Mouse (Mus musculus) liver, postnatal 0 days (tissue): ENCODE data around the gene Cbarp. TPM values are rescaled to one million over a fixed set of nuclear protein-coding genes. Genes with fewer than 3 reads are reported as not detected.

Source experiments
- ATAC-seq: fragments of 200-750 bp; cut with Nextera tagmentation; 2 replicates; pipeline ENCODE4 v1.8.0; 2017; ENCODE audit warnings: mild to moderate bottlenecking, moderate library complexity
- DNase-seq: peaks from one replicate; pipeline ENCODE4 v3.0.0-alpha.2; 2016
- H3K27ac ChIP-seq: fragments of 300-500 bp; sonication (generic); 2 replicates; pipeline ENCODE4 v1.5.1; 2014; ENCODE audit warnings: antibody characterized with exemption, moderate library complexity, mild to moderate bottlenecking, low read depth
- H3K27me3 ChIP-seq: fragments of 300-500 bp; sonication (generic); 2 replicates; pipeline ENCODE4 v1.6.1; 2014; ENCODE audit warnings: low read length, control low read depth, mixed read lengths; ENCODE audit not compliant: insufficient read depth
- H3K36me3 ChIP-seq: fragments of 300-500 bp; sonication (generic); replicated peaks from 2 replicates; pipeline ENCODE4 v1.6.1; 2014; ENCODE audit warnings: mild to moderate bottlenecking, control low read depth, low read length, moderate library complexity, mixed read lengths; ENCODE audit not compliant: insufficient read depth
- H3K4me1 ChIP-seq: fragments of 300-500 bp; sonication (generic); 2 replicates; pipeline ENCODE4 v1.6.1; 2014; ENCODE audit warnings: antibody characterized with exemption, mild to moderate bottlenecking, control low read depth; ENCODE audit not compliant: insufficient read depth
- H3K4me2 ChIP-seq: fragments of 300-500 bp; sonication (generic); 2 replicates; pipeline ENCODE4 v1.6.1; 2014; ENCODE audit warnings: low read depth, mild to moderate bottlenecking, low read length, moderate library complexity, mixed read lengths
- H3K4me3 ChIP-seq: fragments of 300-500 bp; sonication (generic); 2 replicates; pipeline ENCODE4 v1.5.1; 2014; ENCODE audit warnings: low read depth, low read length
- H3K9ac ChIP-seq: fragments of 300-500 bp; sonication (generic); replicated peaks from 2 replicates; pipeline ENCODE4 v1.6.1; 2014; ENCODE audit warnings: mild to moderate bottlenecking, moderate library complexity
- H3K9me3 ChIP-seq: fragments of 300-500 bp; sonication (generic); 2 replicates; pipeline ENCODE4 v1.6.1; 2016; ENCODE audit warnings: mild to moderate bottlenecking, control low read depth, low read length, mixed read lengths
- CTCF ChIP-seq: sonication (generic); IDR thresholded peaks from 2 replicates; pipeline ENCODE4 v1.5.1; 2016; ENCODE audit warnings: antibody characterized with exemption, low read depth
- EP300 ChIP-seq: IDR thresholded peaks from 2 replicates; pipeline ENCODE4 v1.6.1; 2016; ENCODE audit warnings: antibody characterized with exemption, low read depth, mild to moderate bottlenecking
- WGBS: fragments of 180-500 bp; shearing (Covaris S2); extraction: QIAGEN DNeasy Blood & Tissue Kit; methylation state at CpG from one replicate; pipeline ENCODE4 v1.1.7; 2014; ENCODE audit not compliant: insufficient replicate concordance; 5-methylcytosine and 5-hydroxymethylcytosine counted together
- polyA plus RNA-seq: library from polyadenylated mRNA; unstranded; fragments of >200 nt; fragmentation: Nextera tagmentation; extraction: Ambion mirVana; gene quantifications from 2 replicates; pipeline ENCODE4 v1.2.1, GENCODE M21; 2015

Gene Cbarp
- polyA plus RNA-seq, 1 experiment from 2014 or later, result 0.18 TPM

DNA sequence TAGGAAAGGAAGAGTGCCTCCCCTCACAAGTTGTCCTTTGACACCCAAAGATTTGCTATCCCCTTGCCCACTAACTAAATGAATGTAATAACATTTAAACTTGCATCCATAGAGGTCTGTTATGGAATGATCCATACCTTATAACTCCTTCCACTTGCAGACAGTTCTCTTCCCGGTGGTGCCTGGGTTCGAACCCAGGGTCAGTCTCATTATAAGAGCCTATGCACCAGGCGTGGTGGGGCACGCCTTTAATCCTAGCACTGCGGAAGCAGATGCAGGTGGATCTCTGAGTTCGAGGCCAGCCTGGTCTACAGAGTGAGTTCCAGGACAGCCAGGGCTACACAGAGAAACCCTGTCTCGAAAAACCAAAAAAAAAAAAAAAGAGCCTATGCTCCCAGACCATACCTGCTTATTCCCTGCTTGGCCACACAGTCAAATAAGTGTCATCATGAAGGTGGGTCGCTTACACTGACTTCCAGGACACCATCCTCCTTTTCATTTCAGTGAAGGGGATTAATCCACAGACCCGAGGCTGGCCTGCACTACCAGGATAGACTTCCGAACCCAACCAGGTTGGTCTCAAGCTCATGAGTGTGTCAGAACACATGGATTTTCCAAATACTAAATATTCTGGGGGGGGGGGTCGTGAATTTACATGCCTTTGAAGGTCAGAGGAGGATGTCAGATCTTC is 515 bp downstream of the Cbarp start:
- H3K27me3 ChIP-seq, result peaks cover 37% of the 10 kb centered on the region
- no peak overlapping the region for H3K4me2 ChIP-seq

DNA sequence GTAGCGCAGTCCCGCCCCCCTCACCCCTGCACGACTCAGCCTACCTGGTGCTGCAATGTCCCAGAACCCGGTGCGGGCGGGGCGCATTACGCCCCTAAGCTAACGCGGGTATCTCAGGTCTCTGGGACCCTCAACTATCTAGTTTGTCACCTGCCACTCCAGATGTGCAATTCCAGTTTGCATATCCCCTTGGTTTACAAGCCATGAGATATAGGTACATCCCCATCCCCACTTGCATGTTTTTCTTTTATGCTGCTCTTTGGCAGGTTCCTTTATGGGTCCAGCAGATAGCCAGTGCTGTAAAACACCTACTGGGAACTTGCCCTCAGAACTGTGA is 1.2 kb downstream of the Cbarp start:
- 0% methylated on average over 10 of the region's 10 CpGs for WGBS
- peaks cover 10% of the 10 kb centered on the region for H3K36me3 ChIP-seq
- H3K27ac ChIP-seq, result no peak overlapping the region
- DNase-seq (no peak), ATAC-seq (no peak)
- peak overlapping the region; percentile 59 for H3K9ac ChIP-seq
- H3K4me3 ChIP-seq, result peak overlapping the region; percentile 56
- H3K4me2 ChIP-seq, result peak overlapping the region; percentile 96
- H3K9me3 ChIP-seq, result no peaks in the 10 kb centered on the region
- TF ChIP-seq CTCF, result no peak
- no peak for TF ChIP-seq EP300
- peaks cover 54% of the 10 kb centered on the region for H3K4me1 ChIP-seq
- peaks cover 37% of the 10 kb centered on the region for H3K27me3 ChIP-seq

More for the DNA sequence above, 515 bp downstream of the Cbarp start:
- Histone ChIP-seq H3K27ac (no peak overlapping the region), H3K4me3 (no peak overlapping the region), H3K36me3 (peaks cover 16% of the 10 kb centered on the region), H3K9ac (no peak overlapping the region), H3K4me1 (peaks cover 54% of the 10 kb centered on the region), H3K9me3 (no peaks in the 10 kb centered on the region)
- no peak for ATAC-seq
- WGBS, result 74% methylated on average over 11 of the region's 11 CpGs
- no peak for TF ChIP-seq EP300
- no peak for TF ChIP-seq CTCF
- DNase-seq, result no peak

DNA sequence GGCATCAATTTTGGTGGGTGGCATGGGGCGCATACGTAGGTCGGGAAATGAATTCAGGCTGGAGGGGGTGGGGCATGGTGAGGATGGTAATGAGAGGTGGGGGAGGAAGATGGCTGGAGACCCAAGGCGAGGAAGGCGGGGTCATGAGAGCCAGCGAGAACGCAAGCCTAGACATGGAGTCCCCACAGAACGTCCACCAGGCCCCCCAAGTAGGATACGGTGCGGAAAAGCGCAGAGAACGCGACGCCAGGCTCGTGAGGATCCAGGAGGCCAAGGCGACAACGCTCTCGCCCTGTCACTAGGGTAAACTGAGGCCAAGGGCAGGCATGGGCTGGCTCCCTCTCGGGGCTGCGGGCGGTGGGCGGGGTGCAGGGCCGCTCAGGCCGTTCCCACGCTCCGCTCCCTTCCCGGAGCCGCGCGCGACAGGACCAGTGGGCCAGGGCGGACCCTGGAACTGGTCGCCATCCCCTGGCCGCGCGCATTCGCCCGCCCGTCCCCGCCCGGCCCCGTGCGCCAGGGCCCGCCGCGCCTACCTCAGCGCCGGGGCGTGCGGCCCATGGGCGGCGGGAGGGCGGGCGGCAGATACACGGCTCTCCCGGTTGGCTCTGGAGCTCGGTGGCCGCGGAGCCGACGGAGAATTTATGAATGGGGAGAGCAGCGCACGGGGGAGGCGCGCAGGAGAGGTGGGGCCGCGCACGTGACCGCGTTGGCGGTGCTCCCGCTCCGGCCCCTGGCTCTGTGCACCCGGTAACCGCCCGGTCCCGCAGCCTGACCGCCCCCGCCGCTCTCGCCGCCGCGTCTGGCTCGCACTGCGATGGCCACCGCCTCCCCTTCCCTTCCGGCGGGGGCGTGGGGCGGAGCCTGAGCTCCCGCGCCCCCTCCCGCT is 1.8 kb downstream of the Cbarp start, which contains the start of gene Atp5d:
TSS of gene Atp5d (plus strand) at position 80 of the 886 bp plus-strand sequence.
- H3K4me1 ChIP-seq, result peaks cover 54% of the 10 kb centered on the region
- H3K4me3 ChIP-seq, result peak within 1 kb of the TSS; percentile 56
- H3K9ac ChIP-seq, result peak within 1 kb of the TSS; percentile 59
- no peak within 1 kb of the TSS for H3K27ac ChIP-seq
- WGBS, result 5% methylated on average over 47 of the region's 94 CpGs
- H3K4me2 ChIP-seq, result peak within 1 kb of the TSS; percentile 96
- no peaks in the 10 kb centered on the region for H3K9me3 ChIP-seq
- DNase-seq, result peak; percentile 67
- peaks cover 4% of the 10 kb centered on the region for H3K36me3 ChIP-seq
- H3K27me3 ChIP-seq, result peaks cover 37% of the 10 kb centered on the region
- 0 out of 2 replicates have a peak, but pooled peaks have one; percentile 1 for ATAC-seq
- TF ChIP-seq EP300, result no peak
- TF ChIP-seq CTCF, result no peak

DNA sequence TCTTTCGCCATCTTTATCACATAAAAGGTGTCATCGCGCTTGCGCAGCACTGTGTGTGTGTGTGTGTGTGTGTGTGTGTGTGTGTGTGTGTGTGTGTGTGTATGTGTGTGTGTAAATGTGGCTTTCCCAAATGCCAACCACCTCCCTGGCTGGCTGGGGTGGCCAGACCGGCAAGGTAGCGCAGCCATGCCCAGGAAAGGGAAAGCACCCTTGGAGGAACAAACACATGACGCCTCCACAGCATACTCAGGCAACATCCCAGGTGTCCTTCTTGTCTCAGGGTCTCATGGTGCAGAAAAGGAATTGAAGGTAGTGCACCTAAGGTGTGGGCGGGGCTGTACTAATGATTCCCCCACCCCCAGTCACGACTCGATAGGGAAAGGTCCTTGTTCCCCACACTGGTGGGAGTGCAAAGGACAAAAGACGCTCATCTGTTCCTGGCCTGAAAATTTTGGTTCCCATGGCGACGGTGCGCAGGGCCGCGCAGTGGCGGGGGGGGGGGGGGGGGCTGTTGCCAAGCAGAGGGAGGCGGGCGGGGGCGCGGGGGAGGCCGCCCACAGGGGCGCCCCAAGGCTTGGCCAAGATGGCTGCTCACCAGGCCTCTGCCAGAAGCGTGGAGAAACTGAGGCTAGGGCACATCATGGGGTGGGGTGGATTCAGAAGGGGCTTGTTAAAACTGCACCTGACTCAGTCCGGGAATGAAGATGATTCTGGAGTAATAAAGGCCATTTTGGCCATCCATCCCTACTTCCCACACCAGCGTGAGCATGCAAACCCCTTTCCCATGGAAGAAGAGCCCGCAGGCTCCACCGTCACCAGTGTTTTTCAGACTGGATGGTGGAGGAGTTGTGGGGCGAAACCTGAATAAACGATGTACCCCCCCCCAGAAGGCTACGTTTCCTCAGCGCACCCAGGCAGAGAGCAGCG is 2.7 kb downstream of the Cbarp start:
- H3K27me3 ChIP-seq, result peaks cover 37% of the 10 kb centered on the region
- H3K27ac ChIP-seq, result no peak overlapping the region
- H3K36me3 ChIP-seq, result no peaks in the 10 kb centered on the region
- ATAC-seq, result no peak
- peak overlapping the region; percentile 96 for H3K4me2 ChIP-seq
- peaks cover 50% of the 10 kb centered on the region for H3K4me1 ChIP-seq
- no peak overlapping the region for H3K9ac ChIP-seq
- whole genome bisulfite sequencing, result 8% methylated on average over 25 of the region's 33 CpGs
- H3K9me3 ChIP-seq, result no peaks in the 10 kb centered on the region
- no peak for DNase-seq
- peak overlapping the region; percentile 56 for H3K4me3 ChIP-seq
- TF ChIP-seq EP300 (no peak), CTCF (no peak)

- peaks cover 46% of the 10 kb centered on the region for H3K4me1 ChIP-seq
- no peak overlapping the region for H3K27ac ChIP-seq
- TF ChIP-seq EP300 (no peak), CTCF (no peak)
- peaks cover 37% of the 10 kb centered on the region for H3K27me3 ChIP-seq
- no peaks in the 10 kb centered on the region for H3K9me3 ChIP-seq
- ATAC-seq (no peak), DNase-seq (no peak)
- H3K36me3 ChIP-seq, result no peaks in the 10 kb centered on the region
- H3K4me3 ChIP-seq, result peak overlapping the region; percentile 15
- 9% methylated on average over 28 of the region's 29 CpGs for WGBS
- H3K4me2 ChIP-seq, result peak overlapping the region; percentile 96
- H3K9ac ChIP-seq, result no peak overlapping the region
These were observed 3.5 kb downstream of the Cbarp start for GRCm38 (mm10) chr10:80136952-80137625.
